Mouse (Mus musculus) MEL (cell line): ENCODE results near the gene 4930404N11Rik.

Source experiments
- BHLHE40 ChIP-seq: IDR thresholded peaks from 2 replicates; pipeline ENCODE4 v1.6.1; 2012; ENCODE audit warnings: low read depth, mild to moderate bottlenecking, inconsistent platforms, low read length, improper control_type of control experiment, borderline replicate concordance
- CTCF ChIP-seq, 3 experiments: IDR thresholded peaks in 2 of 3; conservative IDR thresholded peaks in 1 of 3; 2 replicates each; pipeline ENCODE4 v1.5.1; 2011 to 2012; ENCODE audit warnings: low read length in 3 of 3, low read depth in 2 of 3, mild to moderate bottlenecking in 2 of 3, improper control_type of control experiment in 1 of 3, inconsistent platforms in 1 of 3, mixed read lengths in 1 of 3, moderate library complexity in 1 of 3; ENCODE audit not compliant: control insufficient read depth in 1 of 3, insufficient read depth in 1 of 3, poor library complexity in 1 of 3, severe bottlenecking in 1 of 3
- EP300 ChIP-seq, 2 experiments: IDR thresholded peaks; 2 replicates each; pipeline ENCODE4 v1.6.1; 2011; ENCODE audit warnings: improper control_type of control experiment in 2 of 2, low read length in 2 of 2, low read depth in 1 of 2, mild to moderate bottlenecking in 1 of 2
- GABPA ChIP-seq: IDR thresholded peaks from 2 replicates; pipeline ENCODE4 v1.6.1; 2012; ENCODE audit warnings: low read depth, mild to moderate bottlenecking, inconsistent platforms, low read length, improper control_type of control experiment, moderate library complexity
- GATA1 ChIP-seq: IDR thresholded peaks from 2 replicates; pipeline ENCODE4 v1.6.1; 2011; ENCODE audit warnings: low read depth, low read length, improper control_type of control experiment
- JUND ChIP-seq: IDR thresholded peaks from 2 replicates; pipeline ENCODE4 v1.6.1; 2011; ENCODE audit warnings: low read depth, mild to moderate bottlenecking, improper control_type of control experiment, low read length
- MAX ChIP-seq: IDR thresholded peaks from 2 replicates; pipeline ENCODE4 v1.6.1; 2011; ENCODE audit warnings: low read length, improper control_type of control experiment
- MYC ChIP-seq: IDR thresholded peaks from 2 replicates; pipeline ENCODE4 v1.6.1; 2011; ENCODE audit warnings: low read depth, mild to moderate bottlenecking, low read length, improper control_type of control experiment, moderate library complexity
- NELFE ChIP-seq: IDR thresholded peaks from 2 replicates; pipeline ENCODE4 v1.6.1; 2011; ENCODE audit warnings: low read depth, low read length, improper control_type of control experiment
- POLR2A ChIP-seq, 2 experiments: IDR thresholded peaks; 2 replicates each; pipeline ENCODE4 v1.6.1; 2011 to 2012; ENCODE audit warnings: low read length in 2 of 2, mild to moderate bottlenecking in 2 of 2, control low read depth in 1 of 2, improper control_type of control experiment in 1 of 2, low read depth in 1 of 2, moderate library complexity in 1 of 2; ENCODE audit not compliant: control insufficient read depth in 1 of 2, insufficient read depth in 1 of 2, poor library complexity in 1 of 2
- RCOR1 ChIP-seq: IDR thresholded peaks from 2 replicates; pipeline ENCODE4 v1.6.1; 2012; ENCODE audit warnings: low read depth, mild to moderate bottlenecking, inconsistent platforms, low read length, improper control_type of control experiment
- TAL1 ChIP-seq: IDR thresholded peaks from 2 replicates; pipeline ENCODE4 v1.6.1; 2012; ENCODE audit warnings: mild to moderate bottlenecking, inconsistent platforms, low read length, moderate library complexity, mixed read lengths
- TCF12 ChIP-seq: IDR thresholded peaks from 2 replicates; pipeline ENCODE4 v1.6.1; 2014; ENCODE audit warnings: low read depth, mild to moderate bottlenecking, inconsistent platforms, low read length, improper control_type of control experiment, moderate library complexity
- ZC3H11A ChIP-seq: IDR thresholded peaks from 2 replicates; pipeline ENCODE4 v1.6.1; 2012; ENCODE audit warnings: low read depth, mild to moderate bottlenecking, inconsistent platforms, low read length, improper control_type of control experiment

GRCm38 (mm10) chr10:81406504-81407440 lies 41.2 kb upstream of the 4930404N11Rik start:
- TF ChIP-seq CTCF (IDR thresholded peaks at IDR 0.05 in 2 of 3, conservative IDR thresholded peaks at IDR 0.05 in 1 of 3; ENCODE audit: control insufficient read depth in 1 of 3, insufficient read depth in 1 of 3, low read depth in 2 of 3, low read length in 3 of 3, poor library complexity in 1 of 3, severe bottlenecking in 1 of 3) (no peak), ZC3H11A (no peak), NELFE (no peak), POLR2A (IDR thresholded peaks at IDR 0.05; ENCODE audit: control insufficient read depth in 1 of 2, insufficient read depth in 1 of 2, low read depth in 1 of 2, low read length in 2 of 2, poor library complexity in 1 of 2) (no peak), MYC (no peak), GABPA (no peak), MAX (no peak), BHLHE40 (no peak), TCF12 (no peak), TAL1 (no peak), GATA1 (no peak), JUND (no peak), EP300 (IDR thresholded peaks at IDR 0.05; ENCODE audit: low read depth in 1 of 2, low read length in 2 of 2) (no peak), RCOR1 (no peak)
